Mouse (Mus musculus) forebrain, embryonic 10.5 days (tissue): ENCODE results near the gene 4430402I18Rik. TPM values are rescaled to one million over a fixed set of nuclear protein-coding genes. Genes with fewer than 3 reads are reported as not detected.

Source experiments
- DNase-seq: peaks from one replicate; pipeline ENCODE4 v3.0.0-alpha.2; 2017; ENCODE audit warnings: low spot score; ENCODE audit errors: extremely low spot score
- H3K27ac ChIP-seq: fragments of 300-500 bp; sonication (generic); 2 replicates; pipeline ENCODE4 v1.5.1; 2016; ENCODE audit warnings: mild to moderate bottlenecking
- H3K27me3 ChIP-seq: fragments of 300-500 bp; sonication (generic); 2 replicates; pipeline ENCODE4 v1.6.1; 2016; ENCODE audit warnings: mild to moderate bottlenecking; ENCODE audit not compliant: poor library complexity, severe bottlenecking
- H3K36me3 ChIP-seq: fragments of 300-500 bp; sonication (generic); replicated peaks from 2 replicates; pipeline ENCODE4 v1.6.1; 2016; ENCODE audit warnings: mild to moderate bottlenecking, moderate library complexity
- H3K4me1 ChIP-seq: fragments of 300-500 bp; sonication (generic); 2 replicates; pipeline ENCODE4 v1.6.1; 2016
- H3K4me3 ChIP-seq: fragments of 300-500 bp; sonication (generic); 2 replicates; pipeline ENCODE4 v1.5.1; 2016; ENCODE audit warnings: mild to moderate bottlenecking, moderate library complexity
- H3K9me3 ChIP-seq: fragments of 300-500 bp; sonication (generic); 2 replicates; pipeline ENCODE4 v1.6.1; 2016; ENCODE audit warnings: mild to moderate bottlenecking, moderate library complexity
- WGBS: fragments of 180-500 bp; shearing (Covaris S2); methylation state at CpG from one replicate; pipeline ENCODE4 v1.1.7; 2016; 5-methylcytosine and 5-hydroxymethylcytosine counted together
- polyA plus RNA-seq: library from polyadenylated mRNA; unstranded; fragments of >200 nt; fragmentation: Nextera tagmentation; extraction: Ambion mirVana; gene quantifications from 2 replicates; pipeline ENCODE4 v1.2.1, GENCODE M21; 2016

4430402I18Rik gene
- polyA plus RNA-seq, 1 experiment from 2014 or later: 0.46 TPM

GRCm38 (mm10) chr19:28963113-28963512 lies 4.5 kb downstream of the 4430402I18Rik start:
- 58% methylated on average over 3 of the region's 3 CpGs for WGBS
- H3K36me3 ChIP-seq: no peaks in the 10 kb centered on the region
- DNase-seq: no peak
- no peak overlapping the region for H3K27ac ChIP-seq
- H3K27me3 ChIP-seq: peaks cover 49% of the 10 kb centered on the region
- peaks cover 22% of the 10 kb centered on the region for H3K4me1 ChIP-seq
- peak overlapping the region; percentile 90 for H3K4me3 ChIP-seq
- no peaks in the 10 kb centered on the region for H3K9me3 ChIP-seq

- H3K27me3 ChIP-seq: no peaks in the 10 kb centered on the region
- DNase-seq: no peak
- H3K36me3 ChIP-seq: no peaks in the 10 kb centered on the region
- no peaks in the 10 kb centered on the region for H3K9me3 ChIP-seq
- H3K27ac ChIP-seq: no peak overlapping the region
- H3K4me3 ChIP-seq: no peak overlapping the region
- WGBS: 84% methylated on average over 5 of the region's 5 CpGs
- H3K4me1 ChIP-seq: no peaks in the 10 kb centered on the region
Measured at GRCm38 (mm10) chr19:28951251-28951650, 16.3 kb downstream of the 4430402I18Rik start.

- Histone ChIP-seq H3K27me3 (no peaks in the 10 kb centered on the region), H3K9me3 (no peaks in the 10 kb centered on the region), H3K4me3 (no peak overlapping the region), H3K4me1 (no peaks in the 10 kb centered on the region), H3K36me3 (no peaks in the 10 kb centered on the region), H3K27ac (no peak overlapping the region)
- no peak for DNase-seq
- 75% methylated on average over 2 of the region's 2 CpGs for WGBS
Measured at GRCm38 (mm10) chr19:28947311-28947710, 20.3 kb downstream of the 4430402I18Rik start.

GRCm38 (mm10) chr19:28946782-28947181 lies 20.8 kb downstream of the 4430402I18Rik start:
- DNase-seq: no peak
- no peaks in the 10 kb centered on the region for H3K9me3 ChIP-seq
- H3K4me1 ChIP-seq: no peaks in the 10 kb centered on the region
- no peaks in the 10 kb centered on the region for H3K27me3 ChIP-seq
- no peaks in the 10 kb centered on the region for H3K36me3 ChIP-seq
- no peak overlapping the region for H3K4me3 ChIP-seq
- H3K27ac ChIP-seq: no peak overlapping the region
- 76% methylated on average over 4 of the region's 4 CpGs for WGBS

GRCm38 (mm10) chr19:28941271-28941670 lies 26.3 kb downstream of the 4430402I18Rik start:
- Histone ChIP-seq H3K36me3 (no peaks in the 10 kb centered on the region), H3K27me3 (no peaks in the 10 kb centered on the region), H3K9me3 (no peaks in the 10 kb centered on the region), H3K4me3 (no peak overlapping the region), H3K27ac (no peak overlapping the region), H3K4me1 (peaks cover 10% of the 10 kb centered on the region; the same call in 1 of the 2 replicates)
- DNase-seq: no peak
- WGBS: 78% methylated on average over 4 of the region's 4 CpGs

- Histone ChIP-seq H3K9me3 (no peaks in the 10 kb centered on the region), H3K4me3 (no peak overlapping the region), H3K36me3 (no peaks in the 10 kb centered on the region), H3K27me3 (no peaks in the 10 kb centered on the region), H3K27ac (no peak overlapping the region), H3K4me1 (peaks cover 10% of the 10 kb centered on the region; the same call in 1 of the 2 replicates)
- WGBS: 84% methylated on average over 9 of the region's 9 CpGs
- DNase-seq: no peak
Measured at GRCm38 (mm10) chr19:28940135-28940874, 27.3 kb downstream of the 4430402I18Rik start.

- no peak overlapping the region for H3K4me3 ChIP-seq
Measured at GRCm38 (mm10) chr19:28934897-28935296, 32.7 kb downstream of the 4430402I18Rik start.

GRCm38 (mm10) chr19:28929034-28929433 lies 38.6 kb downstream of the 4430402I18Rik start:
- no peak overlapping the region for H3K27ac ChIP-seq
- no peak for DNase-seq
- H3K27me3 ChIP-seq: no peaks in the 10 kb centered on the region
- H3K4me3 ChIP-seq: no peak overlapping the region
- no peaks in the 10 kb centered on the region for H3K4me1 ChIP-seq
- H3K36me3 ChIP-seq: no peaks in the 10 kb centered on the region
- no peaks in the 10 kb centered on the region for H3K9me3 ChIP-seq

More at GRCm38 (mm10) chr19:28934897-28935296, 32.7 kb downstream of the 4430402I18Rik start:
- Histone ChIP-seq H3K36me3 (no peaks in the 10 kb centered on the region), H3K4me1 (peaks cover 1% of the 10 kb centered on the region; the same call in 1 of the 2 replicates), H3K27me3 (no peaks in the 10 kb centered on the region), H3K9me3 (no peaks in the 10 kb centered on the region), H3K27ac (no peak overlapping the region)
- DNase-seq: no peak
- 93% methylated on average over 3 of the region's 3 CpGs for whole genome bisulfite sequencing

- Histone ChIP-seq H3K36me3 (no peaks in the 10 kb centered on the region), H3K27me3 (no peaks in the 10 kb centered on the region), H3K4me1 (no peaks in the 10 kb centered on the region), H3K4me3 (no peak overlapping the region), H3K27ac (no peak overlapping the region), H3K9me3 (no peaks in the 10 kb centered on the region)
- WGBS: 74% methylated on average over 4 of the region's 4 CpGs
- DNase-seq: no peak
Measured at GRCm38 (mm10) chr19:28927396-28927795, 40.2 kb downstream of the 4430402I18Rik start.

GRCm38 (mm10) chr19:28926366-28926765 lies 41.2 kb downstream of the 4430402I18Rik start:
- 90% methylated on average over 5 of the region's 5 CpGs for WGBS

GRCm38 (mm10) chr19:28917839-28918238 lies 49.8 kb downstream of the 4430402I18Rik start:
- 82% methylated on average over 5 of the region's 5 CpGs for WGBS
- Histone ChIP-seq H3K27ac (no peak overlapping the region), H3K4me3 (no peak overlapping the region), H3K36me3 (no peaks in the 10 kb centered on the region), H3K4me1 (peaks cover 16% of the 10 kb centered on the region), H3K9me3 (no peaks in the 10 kb centered on the region), H3K27me3 (no peaks in the 10 kb centered on the region)
- DNase-seq: no peak

More at GRCm38 (mm10) chr19:28926366-28926765, 41.2 kb downstream of the 4430402I18Rik start:
- Histone ChIP-seq H3K27me3 (no peaks in the 10 kb centered on the region), H3K4me3 (no peak overlapping the region), H3K9me3 (no peaks in the 10 kb centered on the region), H3K36me3 (no peaks in the 10 kb centered on the region), H3K4me1 (no peaks in the 10 kb centered on the region), H3K27ac (no peak overlapping the region)
- no peak for DNase-seq

GRCm38 (mm10) chr19:28916492-28916891 lies 51.1 kb downstream of the 4430402I18Rik start:
- Histone ChIP-seq H3K36me3 (no peaks in the 10 kb centered on the region), H3K9me3 (no peaks in the 10 kb centered on the region)
- 68% methylated on average over 4 of the region's 4 CpGs for WGBS

GRCm38 (mm10) chr19:28915602-28916250 lies 51.9 kb downstream of the 4430402I18Rik start:
- Histone ChIP-seq H3K9me3 (no peaks in the 10 kb centered on the region), H3K27me3 (no peaks in the 10 kb centered on the region), H3K4me3 (no peak overlapping the region), H3K27ac (no peak overlapping the region), H3K36me3 (no peaks in the 10 kb centered on the region), H3K4me1 (peaks cover 16% of the 10 kb centered on the region)
- 79% methylated on average over 2 of the region's 2 CpGs for WGBS
- DNase-seq: no peak

More at GRCm38 (mm10) chr19:28916492-28916891, 51.1 kb downstream of the 4430402I18Rik start:
- no peak for DNase-seq
- Histone ChIP-seq H3K27me3 (no peaks in the 10 kb centered on the region), H3K4me1 (peaks cover 16% of the 10 kb centered on the region), H3K4me3 (no peak overlapping the region), H3K27ac (no peak overlapping the region)
